Mouse (Mus musculus): ENCODE results near the gene Cstad. TPM values are rescaled to one million over a fixed set of nuclear protein-coding genes. Genes with fewer than 3 reads are reported as not detected.

Cstad gene
- total and polyA plus RNA-seq, 2 experiments from 2014 or later: 0.54 to 1.3 TPM

DNA sequence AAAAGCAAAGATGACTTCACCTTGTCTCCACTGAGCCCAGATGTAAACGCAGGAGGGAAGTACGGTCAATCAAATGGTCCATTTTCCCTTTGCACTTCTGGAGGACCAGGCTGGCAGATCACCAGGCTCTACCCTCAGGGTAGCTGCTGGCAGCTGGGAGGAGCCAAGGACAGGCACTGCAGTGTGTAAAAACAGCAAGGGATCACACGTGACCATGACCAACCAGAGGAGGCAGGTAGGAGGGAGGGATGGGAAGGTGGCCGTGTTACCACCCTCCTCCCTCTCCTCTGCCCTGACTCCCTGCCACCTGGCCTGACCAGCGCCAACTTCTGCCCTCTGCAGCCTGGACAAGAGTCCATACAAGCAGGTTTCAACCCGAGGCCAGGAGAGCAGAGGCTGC is 59.7 kb downstream of the Cstad start:
- DNase-seq (ENCODE audit: low spot score) (peak; percentile 42), ATAC-seq (no peak)
- no peaks in the 10 kb centered on the region for H3K36me3 ChIP-seq (ENCODE audit: insufficient read depth, low read length)
- peaks cover 41% of the 10 kb centered on the region for H3K4me1 ChIP-seq (ENCODE audit: insufficient read depth, low read length)
- whole genome bisulfite sequencing: 55% methylated on average over 6 of the region's 6 CpGs
- no peak overlapping the region for H3K9ac ChIP-seq (replicated peaks; ENCODE audit: low read length)
- TF ChIP-seq CTCF (IDR thresholded peaks at IDR 0.05; ENCODE audit: low read depth): no peak
- H3K27ac ChIP-seq: peak overlapping the region; percentile 33; the same call in 1 of the 2 replicates
- H3K4me3 ChIP-seq (ENCODE audit: low read length): no peak overlapping the region
- no peak overlapping the region for H3K4me2 ChIP-seq (ENCODE audit: low read depth, low read length)
- no peaks in the 10 kb centered on the region for H3K9me3 ChIP-seq (ENCODE audit: low read length)
- no peaks in the 10 kb centered on the region for H3K27me3 ChIP-seq (ENCODE audit: insufficient read depth, low read length)

- no peak for TF ChIP-seq CTCF (IDR thresholded peaks at IDR 0.05; ENCODE audit: low read depth)
- Histone ChIP-seq H3K27ac (no peak overlapping the region), H3K4me1 (ENCODE audit: insufficient read depth, low read length) (peaks cover 53% of the 10 kb centered on the region), H3K36me3 (ENCODE audit: insufficient read depth, low read length) (no peaks in the 10 kb centered on the region), H3K9ac (replicated peaks; ENCODE audit: low read length) (no peak overlapping the region), H3K27me3 (ENCODE audit: insufficient read depth, low read length) (no peaks in the 10 kb centered on the region), H3K9me3 (ENCODE audit: low read length) (no peaks in the 10 kb centered on the region), H3K4me3 (ENCODE audit: low read length) (no peak overlapping the region), H3K4me2 (ENCODE audit: low read depth, low read length) (no peak overlapping the region)
- DNase-seq (ENCODE audit: low spot score) (no peak), ATAC-seq (no peak)
- WGBS: 87% methylated on average over 5 of the region's 5 CpGs
Measured at GRCm38 (mm10) chr2:30655746-30656145, 60.9 kb downstream of the Cstad start.

DNA sequence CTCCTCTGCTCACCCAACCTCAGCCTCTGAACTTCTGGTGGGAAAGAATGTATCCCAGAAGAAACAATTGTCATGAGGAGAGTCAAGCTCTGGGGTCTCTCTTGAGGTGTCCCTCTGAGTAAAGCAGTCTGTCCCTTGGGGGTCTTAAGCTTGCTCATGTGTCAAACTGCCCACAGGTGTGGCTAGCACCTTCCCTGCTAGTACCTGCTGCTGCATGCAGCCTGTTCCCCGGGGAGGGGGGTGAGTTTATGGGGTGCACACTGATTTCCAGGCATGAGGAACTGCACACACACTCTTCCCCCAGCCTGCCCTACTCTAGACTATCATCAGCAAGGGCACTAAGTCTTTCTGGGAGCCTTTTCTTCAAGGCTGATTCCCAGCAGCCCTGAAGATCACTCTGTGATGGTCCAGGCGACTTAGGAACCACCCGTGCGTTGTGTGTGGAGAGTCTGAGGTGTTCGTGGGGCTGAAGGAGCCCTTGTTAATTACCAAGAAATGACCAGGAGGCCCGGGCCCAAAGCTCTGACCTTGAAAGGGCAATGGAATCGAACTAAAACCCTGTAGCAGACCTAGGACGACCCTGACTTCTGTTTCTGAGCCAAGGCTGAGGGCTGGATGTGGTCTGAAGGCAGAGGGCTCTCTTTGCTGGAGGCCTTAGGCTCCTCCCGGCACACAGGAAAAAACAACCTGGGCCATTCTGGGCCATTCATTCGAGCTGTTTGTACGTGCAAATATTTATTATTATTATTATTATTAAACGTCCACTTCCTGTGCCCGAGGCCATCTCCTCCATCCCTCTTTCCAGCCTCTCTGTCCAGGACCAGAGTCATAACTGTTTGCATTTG is 62.1 kb downstream of the Cstad start:
- H3K4me1 ChIP-seq (ENCODE audit: insufficient read depth, low read length): peaks cover 54% of the 10 kb centered on the region
- no peak for DNase-seq (ENCODE audit: low spot score)
- WGBS: 46% methylated on average over 13 of the region's 13 CpGs

GRCm38 (mm10) chr2:30657674-30658479 is 63.0 kb downstream of the Cstad start:
- 2% methylated on average over 42 of the region's 42 CpGs for WGBS
- Histone ChIP-seq H3K27me3 (ENCODE audit: insufficient read depth, low read length) (no peaks in the 10 kb centered on the region), H3K27ac (peak overlapping the region; percentile 99), H3K36me3 (ENCODE audit: insufficient read depth, low read length) (no peaks in the 10 kb centered on the region), H3K4me1 (ENCODE audit: insufficient read depth, low read length) (peaks cover 49% of the 10 kb centered on the region), H3K4me2 (ENCODE audit: low read depth, low read length) (peak overlapping the region; percentile 62), H3K9ac (replicated peaks; ENCODE audit: low read length) (peak overlapping the region; percentile 61), H3K9me3 (ENCODE audit: low read length) (no peaks in the 10 kb centered on the region), H3K4me3 (ENCODE audit: low read length) (peak overlapping the region; percentile 30)
- DNase-seq (ENCODE audit: low spot score) (peak; percentile 75), ATAC-seq (peak; percentile 42)
- no peak for TF ChIP-seq CTCF (IDR thresholded peaks at IDR 0.05; ENCODE audit: low read depth)

More for the DNA sequence above, 62.1 kb downstream of the Cstad start:
- no peak overlapping the region for H3K4me3 ChIP-seq (ENCODE audit: low read length)
- no peak for ATAC-seq
- H3K36me3 ChIP-seq (ENCODE audit: insufficient read depth, low read length): no peaks in the 10 kb centered on the region
- no peaks in the 10 kb centered on the region for H3K27me3 ChIP-seq (ENCODE audit: insufficient read depth, low read length)
- no peaks in the 10 kb centered on the region for H3K9me3 ChIP-seq (ENCODE audit: low read length)
- H3K27ac ChIP-seq: peak overlapping the region; percentile 99
- H3K9ac ChIP-seq (replicated peaks; ENCODE audit: low read length): no peak overlapping the region
- no peak for TF ChIP-seq CTCF (IDR thresholded peaks at IDR 0.05; ENCODE audit: low read depth)
- H3K4me2 ChIP-seq (ENCODE audit: low read depth, low read length): no peak overlapping the region

DNA sequence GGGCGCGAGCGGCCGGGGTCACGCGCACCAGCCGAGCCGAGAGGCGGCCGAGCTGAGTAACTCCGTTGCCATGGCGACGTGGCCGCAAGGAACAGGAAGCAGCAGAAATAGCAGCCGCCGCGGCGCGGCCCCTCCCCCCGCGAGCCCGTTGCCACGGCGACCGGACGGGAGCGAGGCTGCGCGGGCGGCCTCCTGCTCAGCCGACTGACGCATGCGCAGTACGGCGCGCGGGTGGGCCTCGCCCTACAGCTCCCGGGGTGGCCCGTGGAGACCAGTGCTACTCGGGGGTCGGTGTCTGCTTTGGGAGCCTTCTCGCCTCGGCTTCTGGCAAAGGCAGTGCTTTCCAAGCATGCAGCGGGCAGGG is 63.6 kb downstream of the Cstad start:
- H3K9ac ChIP-seq (replicated peaks; ENCODE audit: low read length): peak overlapping the region; percentile 61
- H3K4me2 ChIP-seq (ENCODE audit: low read depth, low read length): peak overlapping the region; percentile 62
- under 1% methylated on average over 45 of the region's 45 CpGs for WGBS
- no peak for TF ChIP-seq CTCF (IDR thresholded peaks at IDR 0.05; ENCODE audit: low read depth)
- H3K9me3 ChIP-seq (ENCODE audit: low read length): no peaks in the 10 kb centered on the region
- DNase-seq (ENCODE audit: low spot score) (peak; percentile 99), ATAC-seq (peak; percentile 87)
- no peaks in the 10 kb centered on the region for H3K27me3 ChIP-seq (ENCODE audit: insufficient read depth, low read length)
- H3K4me3 ChIP-seq (ENCODE audit: low read length): peak overlapping the region; percentile 30
- peak overlapping the region; percentile 99 for H3K27ac ChIP-seq
- H3K36me3 ChIP-seq (ENCODE audit: insufficient read depth, low read length): no peaks in the 10 kb centered on the region
- H3K4me1 ChIP-seq (ENCODE audit: insufficient read depth, low read length): peaks cover 46% of the 10 kb centered on the region

Other genes with a start within 250 kb of the Cstad start
- gene Sh3glb2, start 235.7 kb upstream of the Cstad start, total RNA-seq (2014; rRNA removed): 397 and 410 TPM in 2 replicates
- gene Sh3glb2, start 235.7 kb upstream of the Cstad start, polyA plus RNA-seq (2015; fragmentation: Nextera tagmentation; extraction: Ambion mirVana): 171 and 180 TPM in 2 replicates
- 67.6 and 79.9 TPM in 2 replicates for gene Miga2, start 230.8 kb upstream of the Cstad start, total RNA-seq (2014; rRNA removed)
- 34.4 and 35.3 TPM in 2 replicates for gene Miga2, start 230.8 kb upstream of the Cstad start, polyA plus RNA-seq (2015; fragmentation: Nextera tagmentation; extraction: Ambion mirVana)
- gene Dolpp1, start 202.8 kb upstream of the Cstad start, total RNA-seq (2014; rRNA removed): 119 and 122 TPM in 2 replicates
- 48.2 and 49.4 TPM in 2 replicates for gene Dolpp1, start 202.8 kb upstream of the Cstad start, polyA plus RNA-seq (2015; fragmentation: Nextera tagmentation; extraction: Ambion mirVana)
- gene Crat, start 179.2 kb upstream of the Cstad start, total RNA-seq (2014; rRNA removed): 49.3 and 51.5 TPM in 2 replicates
- 26.0 and 27.6 TPM in 2 replicates for gene Crat, start 179.2 kb upstream of the Cstad start, polyA plus RNA-seq (2015; fragmentation: Nextera tagmentation; extraction: Ambion mirVana)
- 140 and 156 TPM in 2 replicates for gene Ptpa, start 179.0 kb upstream of the Cstad start, total RNA-seq (2014; rRNA removed)
- gene Ptpa, start 179.0 kb upstream of the Cstad start, polyA plus RNA-seq (2015; fragmentation: Nextera tagmentation; extraction: Ambion mirVana): 133 and 138 TPM in 2 replicates
- gene Ier5l, start 120.8 kb upstream of the Cstad start, total RNA-seq (2014; rRNA removed): 26.5 and 30.2 TPM in 2 replicates
- gene Ier5l, start 120.8 kb upstream of the Cstad start, polyA plus RNA-seq (2015; fragmentation: Nextera tagmentation; extraction: Ambion mirVana): 2.4 and 2.8 TPM in 2 replicates
- 0.75 and 2.4 TPM in 2 replicates for gene 1700001O22Rik, start 208.6 kb downstream of the Cstad start, total RNA-seq (2014; rRNA removed)
- 1.8 and 2.6 TPM in 2 replicates for gene 1700001O22Rik, start 208.6 kb downstream of the Cstad start, polyA plus RNA-seq (2015; fragmentation: Nextera tagmentation; extraction: Ambion mirVana)
- gene Ntmt1, start 212.8 kb downstream of the Cstad start, total RNA-seq (2014; rRNA removed): 79.5 and 96.3 TPM in 2 replicates
- 95.9 and 99.6 TPM in 2 replicates for gene Ntmt1, start 212.8 kb downstream of the Cstad start, polyA plus RNA-seq (2015; fragmentation: Nextera tagmentation; extraction: Ambion mirVana)
- 49.1 and 53.5 TPM in 2 replicates for gene Asb6, start 235.3 kb downstream of the Cstad start, total RNA-seq (2014; rRNA removed)
- gene Asb6, start 235.3 kb downstream of the Cstad start, polyA plus RNA-seq (2015; fragmentation: Nextera tagmentation; extraction: Ambion mirVana): 36.6 and 37.4 TPM in 2 replicates
- gene Prrx2, start 239.9 kb downstream of the Cstad start, total RNA-seq (2014; rRNA removed): 6.7 and 7.2 TPM in 2 replicates
- 5.0 and 5.6 TPM in 2 replicates for gene Prrx2, start 239.9 kb downstream of the Cstad start, polyA plus RNA-seq (2015; fragmentation: Nextera tagmentation; extraction: Ambion mirVana)